Mouse (Mus musculus): ENCODE measurements around the gene Nyap1. TPM values are rescaled to one million over a fixed set of nuclear protein-coding genes. Genes with fewer than 3 reads are reported as not detected.

The Nyap1 gene
- polyA plus RNA-seq, 1 experiment from 2014 or later: 42.3 TPM

DNA sequence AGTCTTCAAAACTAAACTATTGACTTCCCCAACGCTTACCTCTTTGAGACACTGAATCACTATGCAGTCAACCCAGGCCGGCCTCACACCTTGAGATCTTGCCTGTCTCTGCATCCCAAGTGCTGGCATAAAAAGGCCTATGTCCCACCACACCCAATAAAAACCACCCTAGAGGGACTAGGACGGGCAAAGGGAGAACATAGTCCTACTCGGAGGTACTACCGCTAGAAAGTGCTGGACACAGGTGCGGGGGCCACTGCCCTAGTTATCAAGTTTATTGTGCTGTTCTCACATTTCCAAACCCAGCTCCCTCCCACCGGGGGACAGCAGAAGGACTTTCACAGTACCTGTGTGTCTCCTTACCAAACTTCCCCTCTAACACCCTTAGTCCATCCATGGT is 40.3 kb upstream of the Nyap1 start:
- H3K9ac ChIP-seq (replicated peaks): no peak overlapping the region
- H3K27ac ChIP-seq: no peak overlapping the region
- WGBS: 98% methylated on average over 7 of the region's 7 CpGs
- no peaks in the 10 kb centered on the region for H3K27me3 ChIP-seq
- H3K4me3 ChIP-seq (replicated peaks): no peak overlapping the region
- H3K36me3 ChIP-seq: peaks cover 48% of the 10 kb centered on the region
- H3K9me3 ChIP-seq: no peaks in the 10 kb centered on the region
- H3K4me2 ChIP-seq (replicated peaks): no peak overlapping the region
- peaks cover 60% of the 10 kb centered on the region for H3K4me1 ChIP-seq (replicated peaks)
- no peak for ATAC-seq

- peaks cover 49% of the 10 kb centered on the region for H3K4me1 ChIP-seq (replicated peaks)
- peak; percentile 35 for ATAC-seq
- peak overlapping the region; percentile 99 for H3K4me2 ChIP-seq (replicated peaks)
Measured at GRCm38 (mm10) chr5:137779053-137779933, 37.9 kb upstream of the Nyap1 start.

DNA sequence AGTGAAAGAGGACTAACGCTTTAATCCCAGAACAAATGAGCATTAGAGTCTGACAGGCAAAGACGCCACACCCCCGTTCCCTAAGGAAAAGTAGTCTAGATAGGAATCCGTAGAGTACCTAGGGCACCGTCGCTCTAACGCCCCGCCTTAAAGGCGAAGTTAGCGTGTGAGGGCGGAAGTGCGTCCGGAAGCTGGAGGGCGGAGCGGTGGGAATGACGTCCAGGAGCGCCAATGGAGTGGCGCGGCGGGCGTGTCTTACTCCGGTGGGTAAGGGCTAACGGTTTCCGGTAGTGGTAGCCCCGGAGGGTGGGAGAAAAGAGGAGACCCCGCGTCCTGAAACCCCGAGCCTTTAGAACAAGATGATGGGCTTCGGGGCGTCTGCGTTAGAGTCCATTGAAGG is 37.2 kb upstream of the Nyap1 start, which contains the start of gene Ppp1r35:
Ppp1r35 (plus strand) TSS at position 215 of the 400 bp plus-strand sequence.
- Histone ChIP-seq H3K27ac (peak within 1 kb of the TSS; percentile 92), H3K36me3 (peaks cover 36% of the 10 kb centered on the region), H3K4me2 (replicated peaks) (peak within 1 kb of the TSS; percentile 99), H3K4me3 (replicated peaks) (peak within 1 kb of the TSS; percentile 94), H3K4me1 (replicated peaks) (peaks cover 42% of the 10 kb centered on the region), H3K9me3 (no peaks in the 10 kb centered on the region), H3K27me3 (no peaks in the 10 kb centered on the region), H3K9ac (replicated peaks) (peak within 1 kb of the TSS; percentile 92)
- ATAC-seq: peak; percentile 97
- WGBS: 0% methylated on average over 31 of the region's 31 CpGs

More at GRCm38 (mm10) chr5:137779053-137779933, 37.9 kb upstream of the Nyap1 start:
- H3K9ac ChIP-seq (replicated peaks): peak overlapping the region; percentile 92
- H3K9me3 ChIP-seq: no peaks in the 10 kb centered on the region
- peak overlapping the region; percentile 94 for H3K4me3 ChIP-seq (replicated peaks)
- WGBS: under 1% methylated on average over 65 of the region's 83 CpGs
- H3K27ac ChIP-seq: peak overlapping the region; percentile 92
- H3K27me3 ChIP-seq: no peaks in the 10 kb centered on the region
- peaks cover 43% of the 10 kb centered on the region for H3K36me3 ChIP-seq

GRCm38 (mm10) chr5:137777267-137777845 is 35.9 kb upstream of the Nyap1 start:
- H3K4me2 ChIP-seq (replicated peaks): no peak overlapping the region
- H3K4me3 ChIP-seq (replicated peaks): no peak overlapping the region
- H3K27ac ChIP-seq: no peak overlapping the region
- 88% methylated on average over 7 of the region's 7 CpGs for WGBS
- peaks cover 29% of the 10 kb centered on the region for H3K4me1 ChIP-seq (replicated peaks)
- no peaks in the 10 kb centered on the region for H3K27me3 ChIP-seq
- no peaks in the 10 kb centered on the region for H3K9me3 ChIP-seq
- no peak overlapping the region for H3K9ac ChIP-seq (replicated peaks)
- H3K36me3 ChIP-seq: peaks cover 24% of the 10 kb centered on the region
- no peak for ATAC-seq

GRCm38 (mm10) chr5:137776408-137776918 is 35.1 kb upstream of the Nyap1 start:
- WGBS: 54% methylated on average over 5 of the region's 5 CpGs
- no peak for ATAC-seq
- no peak overlapping the region for H3K27ac ChIP-seq

GRCm38 (mm10) chr5:137775587-137776290 is 34.3 kb upstream of the Nyap1 start:
- 87% methylated on average over 2 of the region's 2 CpGs for WGBS

More at GRCm38 (mm10) chr5:137776408-137776918, 35.1 kb upstream of the Nyap1 start:
- Histone ChIP-seq H3K27me3 (no peaks in the 10 kb centered on the region), H3K4me2 (replicated peaks) (no peak overlapping the region), H3K4me1 (replicated peaks) (peaks cover 21% of the 10 kb centered on the region), H3K9ac (replicated peaks) (no peak overlapping the region), H3K9me3 (no peaks in the 10 kb centered on the region), H3K4me3 (replicated peaks) (no peak overlapping the region), H3K36me3 (peaks cover 15% of the 10 kb centered on the region)

GRCm38 (mm10) chr5:137772755-137773154 is 31.3 kb upstream of the Nyap1 start:
- no peaks in the 10 kb centered on the region for H3K36me3 ChIP-seq
- no peak overlapping the region for H3K4me2 ChIP-seq (replicated peaks)
- H3K27me3 ChIP-seq: no peaks in the 10 kb centered on the region
- no peak overlapping the region for H3K27ac ChIP-seq
- H3K9ac ChIP-seq (replicated peaks): no peak overlapping the region
- H3K9me3 ChIP-seq: no peaks in the 10 kb centered on the region
- no peak for ATAC-seq
- H3K4me1 ChIP-seq (replicated peaks): peaks cover 10% of the 10 kb centered on the region
- H3K4me3 ChIP-seq (replicated peaks): no peak overlapping the region

More at GRCm38 (mm10) chr5:137775587-137776290, 34.3 kb upstream of the Nyap1 start:
- Histone ChIP-seq H3K4me2 (replicated peaks) (no peak overlapping the region), H3K36me3 (peaks cover 8% of the 10 kb centered on the region), H3K27me3 (no peaks in the 10 kb centered on the region), H3K27ac (no peak overlapping the region), H3K9ac (replicated peaks) (no peak overlapping the region), H3K4me1 (replicated peaks) (peaks cover 14% of the 10 kb centered on the region), H3K4me3 (replicated peaks) (no peak overlapping the region), H3K9me3 (no peaks in the 10 kb centered on the region)
- no peak for ATAC-seq

GRCm38 (mm10) chr5:137770709-137771108 is 29.3 kb upstream of the Nyap1 start:
- H3K9me3 ChIP-seq: peaks cover 3% of the 10 kb centered on the region; the same call in 1 of the 2 replicates
- H3K9ac ChIP-seq (replicated peaks): no peak overlapping the region
- H3K4me3 ChIP-seq (replicated peaks): no peak overlapping the region
- H3K27me3 ChIP-seq: no peaks in the 10 kb centered on the region
- peaks cover 11% of the 10 kb centered on the region for H3K4me1 ChIP-seq (replicated peaks)
- ATAC-seq: 0 out of 2 replicates have a peak, but pooled peaks have one; percentile 20
- H3K36me3 ChIP-seq: no peaks in the 10 kb centered on the region
- H3K4me2 ChIP-seq (replicated peaks): no peak overlapping the region
- H3K27ac ChIP-seq: no peak overlapping the region
- WGBS: 49% methylated on average over 2 of the region's 2 CpGs

DNA sequence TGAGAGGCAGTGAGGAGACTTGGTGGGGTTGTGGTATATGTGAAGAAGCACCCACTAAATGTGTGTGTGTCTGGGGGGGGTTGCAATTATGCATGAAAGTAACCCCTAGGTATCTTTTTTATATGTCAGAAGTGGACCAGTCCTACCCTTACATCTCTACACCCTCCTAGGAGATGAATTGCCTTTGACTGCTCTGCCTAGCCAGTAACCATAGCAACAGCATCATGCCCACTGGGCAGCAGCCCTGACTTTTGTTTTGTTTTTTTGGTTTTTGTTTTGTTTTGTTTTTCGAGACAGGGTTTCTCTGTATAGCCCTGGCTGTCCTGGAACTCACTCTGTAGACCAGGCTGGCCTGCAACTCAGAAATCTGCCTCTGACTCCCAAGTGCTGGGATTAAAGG is 27.1 kb upstream of the Nyap1 start:
- peak overlapping the region; percentile 54; the same call in 1 of the 2 replicates for H3K27ac ChIP-seq
- peaks cover 17% of the 10 kb centered on the region for H3K4me1 ChIP-seq (replicated peaks)
- no peak overlapping the region for H3K4me2 ChIP-seq (replicated peaks)
- H3K36me3 ChIP-seq: no peaks in the 10 kb centered on the region
- H3K4me3 ChIP-seq (replicated peaks): no peak overlapping the region
- H3K27me3 ChIP-seq: no peaks in the 10 kb centered on the region
- peak; percentile 37; the same call in 1 of the 2 replicates for ATAC-seq
- H3K9me3 ChIP-seq: peaks cover 3% of the 10 kb centered on the region; the same call in 1 of the 2 replicates
- no peak overlapping the region; the same call in 1 of the 2 replicates for H3K9ac ChIP-seq (replicated peaks)
- 28% methylated on average over 1 of the region's 1 CpGs for WGBS

GRCm38 (mm10) chr5:137766270-137766669 is 24.9 kb upstream of the Nyap1 start:
- no peak for ATAC-seq
- H3K27ac ChIP-seq: no peak overlapping the region
- no peaks in the 10 kb centered on the region for H3K36me3 ChIP-seq
- no peak overlapping the region for H3K9ac ChIP-seq (replicated peaks)
- H3K27me3 ChIP-seq: no peaks in the 10 kb centered on the region
- peaks cover 3% of the 10 kb centered on the region; the same call in 1 of the 2 replicates for H3K9me3 ChIP-seq
- no peak overlapping the region for H3K4me2 ChIP-seq (replicated peaks)
- WGBS: 73% methylated on average over 3 of the region's 3 CpGs
- H3K4me1 ChIP-seq (replicated peaks): peaks cover 17% of the 10 kb centered on the region
- H3K4me3 ChIP-seq (replicated peaks): no peak overlapping the region

- Histone ChIP-seq H3K27ac (peak overlapping the region; percentile 30; the same call in 1 of the 2 replicates), H3K9me3 (peaks cover 3% of the 10 kb centered on the region; the same call in 1 of the 2 replicates), H3K27me3 (no peaks in the 10 kb centered on the region), H3K4me2 (replicated peaks) (no peak overlapping the region), H3K36me3 (no peaks in the 10 kb centered on the region), H3K9ac (replicated peaks) (no peak overlapping the region), H3K4me1 (replicated peaks) (peaks cover 20% of the 10 kb centered on the region), H3K4me3 (replicated peaks) (no peak overlapping the region)
- WGBS: 45% methylated on average over 9 of the region's 9 CpGs
- ATAC-seq: no peak
Measured at GRCm38 (mm10) chr5:137764609-137765340, 23.4 kb upstream of the Nyap1 start.

Measured in midbrain, embryonic 13.5 days (tissue).